Mouse (Mus musculus) kidney, adult 2 months (tissue): Measurements from ENCODE around the gene Efr3b.

ENCODE experiments used
- CTCF ChIP-seq: fragments of 200-500 bp; conservative IDR thresholded peaks from 2 replicates; pipeline ENCODE4 v1.5.1; 2011; ENCODE audit warnings: low read depth, mild to moderate bottlenecking, control low read depth, low read length, moderate library complexity, mixed read lengths; ENCODE audit not compliant: insufficient read depth, insufficient read length
- POLR2A ChIP-seq: fragments of 200-500 bp; IDR thresholded peaks from one replicate; pipeline ENCODE4 v1.6.1; 2011; ENCODE audit warnings: low read depth, low read length, control low read depth

GRCm38 (mm10) chr12:4037511-4037910 is 1.2 kb downstream of the Efr3b start:
- TF ChIP-seq POLR2A (no peak), CTCF (no peak)
